Mouse (Mus musculus) layer of hippocampus, postnatal 10 days (tissue): ENCODE results near the gene Tcp11. TPM values are rescaled to one million over a fixed set of nuclear protein-coding genes. Genes with fewer than 3 reads are reported as not detected.

ENCODE experiments used
- DNase-seq, 2 experiments: peaks; one replicate each; pipeline ENCODE4 v3.0.0; 2021; ENCODE audit warnings: low spot score in 2 of 2
- total RNA-seq, 2 experiments: library from RNA; stranded (reverse); gene quantifications; 2 replicates each; pipeline ENCODE4 v1.2.3; 2021

Tcp11 gene
- total RNA-seq, 2 experiments from 2014 or later = 0.76 to 1.7 TPM

- DNase-seq = peak; percentile 61 to 63
These were observed 38.1 kb downstream of the Tcp11 start for GRCm38 (mm10) chr17:28042299-28042771.

- DNase-seq = no peak
These were observed 39.1 kb downstream of the Tcp11 start for GRCm38 (mm10) chr17:28041298-28041697.

GRCm38 (mm10) chr17:28040620-28041019 lies 39.8 kb downstream of the Tcp11 start:
- DNase-seq = peak in 1 of 2 experiments; percentile 27

GRCm38 (mm10) chr17:28036813-28037756 lies 43.4 kb downstream of the Tcp11 start:
- DNase-seq = peak; percentile 63 to 69

GRCm38 (mm10) chr17:28034986-28035385 lies 45.5 kb downstream of the Tcp11 start:
- no peak for DNase-seq

GRCm38 (mm10) chr17:28033046-28033580 lies 47.3 kb downstream of the Tcp11 start:
- DNase-seq = no peak

GRCm38 (mm10) chr17:28032219-28032618 lies 48.2 kb downstream of the Tcp11 start:
- no peak for DNase-seq

- DNase-seq = no peak
These were observed 49.0 kb downstream of the Tcp11 start for GRCm38 (mm10) chr17:28031281-28031941.

GRCm38 (mm10) chr17:28030446-28030845 lies 50.0 kb downstream of the Tcp11 start:
- DNase-seq = no peak

- no peak for DNase-seq
These were observed 51.1 kb downstream of the Tcp11 start for GRCm38 (mm10) chr17:28029308-28029707.

GRCm38 (mm10) chr17:28028236-28028635 lies 52.2 kb downstream of the Tcp11 start:
- no peak for DNase-seq

GRCm38 (mm10) chr17:28027197-28027596 lies 53.2 kb downstream of the Tcp11 start:
- no peak for DNase-seq

GRCm38 (mm10) chr17:28026111-28026872 lies 54.1 kb downstream of the Tcp11 start:
- DNase-seq = peak in 1 of 2 experiments; percentile 42

GRCm38 (mm10) chr17:28025541-28025961 lies 54.9 kb downstream of the Tcp11 start:
- no peak for DNase-seq

- peak; percentile 66 to 69 for DNase-seq
These were observed 57.4 kb downstream of the Tcp11 start for GRCm38 (mm10) chr17:28022854-28023655.

- DNase-seq = no peak
These were observed 58.5 kb downstream of the Tcp11 start for GRCm38 (mm10) chr17:28021911-28022310.

- no peak for DNase-seq
These were observed 60.4 kb downstream of the Tcp11 start for GRCm38 (mm10) chr17:28019785-28020696.

GRCm38 (mm10) chr17:28018776-28019175 lies 61.7 kb downstream of the Tcp11 start:
- DNase-seq = no peak

GRCm38 (mm10) chr17:28018344-28018743 lies 62.1 kb downstream of the Tcp11 start:
- DNase-seq = no peak
